Mouse (Mus musculus): ENCODE results near the gene Cabp1.

Cabp1 gene

DNA sequence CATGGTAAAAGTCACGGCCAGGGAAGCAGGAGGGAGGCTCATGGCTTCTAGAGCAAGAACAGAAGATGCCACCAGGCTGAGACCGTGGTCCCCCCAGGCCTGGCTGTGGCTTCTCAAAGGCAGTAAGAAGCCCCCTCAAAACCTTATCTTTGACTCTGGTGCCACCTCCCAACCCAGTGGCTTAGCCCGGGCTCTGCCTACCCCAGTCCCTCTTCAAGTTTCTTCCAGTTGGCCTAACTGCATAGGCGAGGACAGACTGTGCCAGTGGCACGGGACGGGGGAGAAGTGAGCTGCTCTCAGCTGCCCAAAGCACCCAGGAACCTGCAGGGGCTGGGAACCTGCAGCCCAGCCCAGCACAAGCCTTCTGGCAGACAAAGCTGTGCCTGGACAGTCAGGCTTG lies 69.5 kb downstream of the Cabp1 start:
- DNase-seq (ENCODE audit: low spot score), result no peak

DNA sequence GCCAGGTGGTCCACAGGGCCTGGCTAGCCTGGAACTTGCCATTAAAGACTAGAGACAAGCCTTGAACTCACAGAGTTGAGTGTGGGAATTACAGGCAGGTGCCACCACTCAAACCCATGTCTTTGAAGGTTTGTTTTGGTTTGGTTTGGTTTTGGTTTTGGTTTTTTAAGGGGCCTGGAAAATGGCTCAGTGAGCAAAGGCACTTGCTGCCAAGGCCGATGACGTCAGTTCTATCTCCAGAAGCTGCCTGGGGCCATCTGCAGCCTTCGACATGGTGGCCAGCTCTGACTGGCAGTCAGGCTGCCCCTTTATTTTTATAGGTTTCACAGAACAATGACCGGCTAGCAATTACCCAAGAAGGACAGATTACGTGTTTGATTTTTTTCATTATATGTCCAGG lies 73.2 kb downstream of the Cabp1 start:
- DNase-seq (ENCODE audit: low spot score), result no peak

DNA sequence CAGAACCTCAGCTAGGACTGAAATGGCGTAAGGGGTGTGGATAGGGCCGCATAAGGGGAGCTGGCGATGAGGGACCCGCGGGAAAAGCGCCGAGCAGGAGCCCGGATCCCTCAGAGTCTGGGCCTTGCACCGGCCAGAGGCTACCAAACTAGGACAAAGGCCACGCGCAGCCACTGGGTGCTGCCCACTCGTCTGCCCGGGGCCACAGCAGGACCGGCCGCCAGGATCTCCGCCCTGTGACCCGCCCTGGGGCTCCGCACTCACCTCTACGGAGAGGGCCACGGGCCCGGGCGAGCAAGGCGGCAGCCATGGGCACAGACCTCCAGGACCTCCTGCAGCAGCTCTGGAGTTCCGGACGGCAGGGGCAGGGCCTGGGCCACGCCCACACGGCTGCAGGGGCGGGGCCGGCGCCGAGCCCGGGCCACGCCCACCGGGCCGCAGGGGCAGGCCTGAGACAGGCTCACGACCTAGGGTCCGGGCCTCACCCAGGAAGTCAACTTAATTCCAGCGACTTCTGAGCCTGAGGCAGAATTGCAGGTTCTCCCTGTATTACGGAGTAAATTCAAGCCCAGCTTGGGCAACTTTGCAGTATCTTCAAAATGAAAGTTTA lies 75.1 kb downstream of the Cabp1 start, which contains the start of gene Acads:
TSS of gene Acads (minus strand) at position 386 of the 610 bp plus-strand sequence.
- DNase-seq (ENCODE audit: low spot score), result peak; percentile 79

Data from ovary, postnatal 14 days (tissue).